ENCODE assay signal across 8 mouse cellular contexts in genomic region chr5:31451878-31452561, GRCm38 (mm10). TPM values are rescaled to one million over a fixed set of nuclear protein-coding genes. Genes with fewer than 3 reads are reported as not detected.
DNase-seq lines count a peak whose midpoint lies in the region; ATAC-seq and TF ChIP-seq lines count a peak whose summit lies in the region.

Zfp512 (plus strand) TSS chr5:31452431.

- H3K9me3 ChIP-seq in hindbrain, postnatal 0 days (ENCODE audit: low read length) = no peaks in the 10 kb centered on the region

- peak within 1 kb of the TSS; percentile 86 for H3K27ac ChIP-seq in gastrocnemius, adult 2 months
- H3K27ac ChIP-seq in hindbrain, postnatal 0 days = peak within 1 kb of the TSS; percentile 45
- peak within 1 kb of the TSS; percentile 13 for H3K27ac ChIP-seq in left cerebral cortex, adult 2 months

- peak; percentile 98 for ATAC-seq in common myeloid progenitor, adult 5-6 weeks (replicated peaks; ENCODE audit: low read depth, poor library complexity, severe bottlenecking)
- ATAC-seq in hindbrain, postnatal 0 days = peak; percentile 99
- ATAC-seq in megakaryocyte, adult 5-6 weeks (ENCODE audit: poor library complexity, severe bottlenecking) = peak; percentile 98

- H3K4me1 ChIP-seq in hindbrain, postnatal 0 days (ENCODE audit: insufficient read depth, low read length) = no peaks in the 10 kb centered on the region; the same call in 1 of the 2 replicates

- DNase-seq in ZHBTc4 (ENCODE audit: low read depth, low spot score) = peak; percentile 99
- peak; percentile 94 for DNase-seq in gastrocnemius, adult 2 months
- DNase-seq in hindbrain, postnatal 0 days (ENCODE audit: low spot score) = peak; percentile 97
- DNase-seq in left cerebral cortex, adult 2 months (ENCODE audit: extremely low spot score in 1 of 2, low spot score in 2 of 2) = peak; percentile 85 to 92
- peak; percentile 91 to 92 for DNase-seq in right cerebral cortex, adult 2 months (ENCODE audit: low spot score in 2 of 2)
- DNase-seq in urinary bladder, postnatal 14 days (ENCODE audit: low spot score) = peak; percentile 94

- H3K36me3 ChIP-seq in hindbrain, postnatal 0 days (ENCODE audit: insufficient read depth, low read length) = no peaks in the 10 kb centered on the region

- H3K27me3 ChIP-seq in hindbrain, postnatal 0 days (ENCODE audit: insufficient read depth, low read length) = no peaks in the 10 kb centered on the region

- peak within 1 kb of the TSS; percentile 85 for H3K4me3 ChIP-seq in gastrocnemius, adult 2 months
- peak within 1 kb of the TSS; percentile 55 for H3K4me3 ChIP-seq in hindbrain, postnatal 0 days (ENCODE audit: low read length)
- peak within 1 kb of the TSS; percentile 71 for H3K4me3 ChIP-seq in left cerebral cortex, adult 2 months

- intact Hi-C loops in gastrocnemius, adult 2 months (cut with DNase I) = no loop called here
- intact Hi-C loops in left cerebral cortex, adult 2 months (cut with DNase I) = loop anchor here (2.0 kb wide), 1 partner anchor 75 kb away; the partner anchor contains the start of genes Slc4a1ap and Supt7l

- peak within 1 kb of the TSS; percentile 59 for H3K4me2 ChIP-seq in hindbrain, postnatal 0 days (ENCODE audit: low read depth, low read length)

- TF ChIP-seq CTCF in gastrocnemius, adult 2 months (IDR thresholded peaks at IDR 0.05) = no peak
- TF ChIP-seq CTCF in hindbrain, postnatal 0 days (IDR thresholded peaks at IDR 0.05; ENCODE audit: low read depth) = peak; percentile 41
- peak; percentile 9; the same call in 1 of the 2 replicates for TF ChIP-seq CTCF in left cerebral cortex, adult 2 months (IDR thresholded peaks at IDR 0.05)

- 7% methylated on average over 23 of the region's 23 CpGs for WGBS in hindbrain, postnatal 0 days

- H3K9ac ChIP-seq in hindbrain, postnatal 0 days (replicated peaks; ENCODE audit: low read length) = peak within 1 kb of the TSS; percentile 56

RNA-seq across cellular contexts. Expression of gene Zfp512, which starts in this region (rescaled TPM):
- 32.1 and 52.6 TPM in 2 replicates for total RNA-seq in common myeloid progenitor, adult 5-6 weeks (2017)
- total RNA-seq in gastrocnemius, adult 2 months (2021) = 10 to 100 TPM; 12.3 to 14.0 TPM
- 55.0 and 61.8 TPM in 2 replicates for total RNA-seq in hindbrain, postnatal 0 days (2014; rRNA removed)
- 70.9 and 73.9 TPM in 2 replicates for polyA plus RNA-seq in hindbrain, postnatal 0 days (2015; fragmentation: Nextera tagmentation; extraction: Ambion mirVana)
- total RNA-seq in left cerebral cortex, adult 2 months (2021) = 10 to 100 TPM; 50.4 to 53.3 TPM
- total RNA-seq in megakaryocyte, adult 5-6 weeks (2015) = 11.0 and 18.1 TPM in 2 replicates
- 20.6 and 24.2 TPM in 2 replicates for total RNA-seq in megakaryocyte, adult 5-6 weeks (2017)

Comparison
In these comparisons a context has a peak if more than half of its experiments do, and no peak if none do; other contexts are left out.
1. Peak in every context shown above with its lines: DNase-seq, ATAC-seq, H3K4me3 ChIP-seq and H3K27ac ChIP-seq.
2. H3K27ac ChIP-seq: peak in every context shown above with its lines; median percentile 86 in gastrocnemius, adult 2 months; 45 in hindbrain, postnatal 0 days; 13 in left cerebral cortex, adult 2 months.